Mouse (Mus musculus) Patski (cell line): Measurements from ENCODE around the gene Mblac1. TPM values are rescaled to one million over a fixed set of nuclear protein-coding genes. Genes with fewer than 3 reads are reported as not detected.

ENCODE experiments used
- ATAC-seq: fragments of 100-300 bp; one replicate; pipeline ENCODE4 v1.8.0; 2021
- CTCF ChIA-PET: fragments of 350-600 bp; sonication (Branson Sonifier 250); formaldehyde crosslinking; loops from one replicate; lab custom pipeline; 2022; ENCODE audit warnings: inconsistent platforms; lab: Charles Lee
- POLR2A ChIA-PET: fragments of 350-600 bp; sonication (Branson Sonifier 250); formaldehyde crosslinking; loops from one replicate; lab custom pipeline; 2022; ENCODE audit warnings: antibody characterized with exemption, inconsistent platforms; lab: Charles Lee
- DNase-seq: peaks from one replicate; pipeline ENCODE4 v3.0.0-alpha.2; 2011; ENCODE audit warnings: low read depth, low spot score
- H3K27me3 ChIP-seq: fragments of 371-371 bp; one replicate; pipeline ENCODE4 v1.5.1; 2021
- CTCF ChIP-seq: fragments of 100-300 bp; IDR thresholded peaks from one replicate; pipeline ENCODE4 v1.5.1; 2021
- in situ Hi-C: fragments of 300-500 bp; cut with MboI; formaldehyde crosslinking; loops from 3 replicates; pipeline ENCODE4 v1.11.1; 2018; ENCODE audit warnings: low pct_unique_long_range_greater_than_20kb, mixed read lengths
- polyA plus RNA-seq: library from polyadenylated mRNA; unstranded; gene quantifications from one replicate; pipeline ENCODE4 v1.2.3, GENCODE M21; 2021

Mblac1 gene
- 11.4 TPM for polyA plus RNA-seq

DNA sequence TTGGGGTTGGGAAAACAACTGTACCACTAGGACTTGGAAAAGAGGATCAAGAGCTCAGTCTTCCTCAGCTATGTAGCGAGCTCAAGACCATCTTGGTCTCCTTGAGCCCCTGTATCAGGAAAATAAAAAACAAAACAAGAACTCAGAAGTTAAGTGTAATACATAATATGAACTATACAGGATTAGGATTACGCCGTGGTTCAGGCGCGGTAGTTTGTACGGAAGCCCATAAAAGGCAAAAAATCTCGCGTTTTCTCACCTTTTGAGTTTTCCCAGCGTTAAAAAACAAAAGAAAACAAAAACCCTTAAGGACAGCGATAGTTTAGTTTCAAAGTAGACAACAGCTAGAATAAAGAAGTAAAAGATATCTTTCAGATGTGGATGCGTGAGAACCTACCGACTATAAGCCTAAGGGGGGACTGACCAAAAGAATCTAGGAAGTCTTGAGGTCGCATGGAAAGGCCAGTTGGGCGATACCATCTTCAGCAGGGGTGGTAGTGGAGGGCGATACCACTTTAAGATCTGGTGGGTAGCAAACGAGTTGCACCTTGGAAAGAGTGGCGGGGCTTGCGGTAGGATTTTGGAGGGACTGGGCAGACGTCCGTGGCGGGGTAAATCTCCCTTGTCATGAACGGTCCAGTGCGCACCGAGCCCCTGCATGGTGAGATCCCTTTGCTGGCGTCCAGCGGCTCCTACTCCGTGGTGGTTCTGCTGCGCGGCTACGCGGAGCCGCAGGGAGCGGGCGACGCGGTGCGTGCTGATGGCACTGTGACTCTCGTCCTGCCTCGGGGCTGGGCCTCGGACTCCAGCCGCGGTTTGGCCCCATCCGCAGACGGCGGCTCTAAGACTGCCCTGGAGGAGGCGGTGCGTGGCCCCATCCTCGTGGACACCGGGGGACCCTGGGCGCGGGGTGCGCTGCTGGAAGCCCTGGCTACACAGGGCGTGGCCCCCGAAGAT lies at the start of gene Mblac1:
Mblac1 (plus strand) TSS at position 544 of the 957 bp plus-strand sequence.
- POLR2A ChIA-PET = no interaction called here
- in situ Hi-C loops = no loop called here
- H3K27me3 ChIP-seq = no peaks in the 10 kb centered on the region
- DNase-seq (peak; percentile 87), ATAC-seq (peak; percentile 72)
- TF ChIP-seq CTCF = no peak
- CTCF ChIA-PET = interaction anchor here (1.0 to 1.5 kb wide), 4 partner anchors 12 to 109 kb away, joined by 3 to 4 read pairs (median 3); partner anchors contain the start of gene Zkscan1

DNA sequence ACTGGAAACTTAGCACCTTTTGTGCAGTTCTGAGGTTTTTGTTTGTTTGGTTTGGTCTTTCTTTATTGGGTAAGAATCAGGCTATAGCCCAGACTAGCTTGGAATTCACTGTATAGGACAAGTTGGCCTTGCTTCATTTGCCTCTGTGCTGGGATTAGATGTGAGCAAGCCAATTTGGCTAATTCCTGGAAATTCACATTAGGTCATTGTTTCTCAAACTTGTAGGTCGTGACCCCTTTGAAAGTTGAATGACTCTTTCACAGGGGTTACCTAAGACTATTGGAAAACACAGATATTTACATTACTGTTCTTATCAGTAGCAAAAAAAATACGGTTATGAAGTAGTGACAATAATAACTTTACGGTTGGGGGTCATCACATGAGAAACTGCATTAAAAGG lies 39.7 kb upstream of the Mblac1 start:
- DNase-seq (no peak), ATAC-seq (no peak)
- no peak for TF ChIP-seq CTCF
- H3K27me3 ChIP-seq = no peaks in the 10 kb centered on the region
- POLR2A ChIA-PET = interaction anchor here (0.6 to 1.0 kb wide), 2 partner anchors 12 to 14 kb away, joined by 3 read pairs; no protein-coding TSS in a partner anchor
- in situ Hi-C loops = no loop called here
- CTCF ChIA-PET = interaction anchor here (1.0 to 1.7 kb wide), 3 partner anchors 12 to 67 kb away, joined by 3 to 6 read pairs (median 5); no protein-coding TSS in a partner anchor

- no peaks in the 10 kb centered on the region for H3K27me3 ChIP-seq
- peak; percentile 93 for TF ChIP-seq CTCF
- DNase-seq = peak; percentile 94
- ATAC-seq = peak; percentile 88
- in situ Hi-C loops = no loop called here
- CTCF ChIA-PET = interaction anchor here (1.0 to 1.7 kb wide), 5 partner anchors 11 to 68 kb away, joined by 3 to 6 read pairs (median 5); no protein-coding TSS in a partner anchor
- POLR2A ChIA-PET = interaction anchor here (0.6 to 1.0 kb wide), 4 partner anchors 11 to 247 kb away, joined by 3 read pairs; no protein-coding TSS in a partner anchor
Measured at GRCm38 (mm10) chr5:138155443-138155976, 38.6 kb upstream of the Mblac1 start, which contains the start of gene Zfp113. TSS of gene Zfp113 (minus strand) at chr5:138155744.

GRCm38 (mm10) chr5:138160224-138160762 lies 33.8 kb upstream of the Mblac1 start:
- no peaks in the 10 kb centered on the region for H3K27me3 ChIP-seq
- CTCF ChIA-PET = interaction anchor here (1.1 to 1.8 kb wide), 2 partner anchors 10 to 64 kb away, joined by 3 to 6 read pairs; no protein-coding TSS in a partner anchor
- POLR2A ChIA-PET = interaction anchor here (3.4 kb wide), 1 partner anchor 10 kb away, joined by 14 read pairs; no protein-coding TSS in a partner anchor
- in situ Hi-C loops = loop anchor here (10.0 kb wide), 1 partner anchor 375 kb away; the partner anchor contains the start of genes Mepce and Zcwpw1
- TF ChIP-seq CTCF = no peak
- no peak for ATAC-seq
- no peak for DNase-seq

- peak; percentile 87 for ATAC-seq
- in situ Hi-C loops = loop anchor here (10.0 kb wide), 1 partner anchor 376 kb away; the partner anchor contains the start of genes Mepce and Zcwpw1
- no peaks in the 10 kb centered on the region for H3K27me3 ChIP-seq
- no peak for DNase-seq
- ChIA-PET POLR2A (interaction anchor here (3.4 kb wide), 1 partner anchor 9 kb away, joined by 14 read pairs; no protein-coding TSS in a partner anchor), CTCF (interaction anchor here (1.1 to 1.8 kb wide), 2 partner anchors 9 to 65 kb away, joined by 3 to 6 read pairs; no protein-coding TSS in a partner anchor)
- no peak for TF ChIP-seq CTCF
Measured at GRCm38 (mm10) chr5:138160842-138161665, 33.1 kb upstream of the Mblac1 start, which contains the start of gene Cops6. TSS of gene Cops6 (plus strand) at chr5:138161071.

GRCm38 (mm10) chr5:138163046-138163445 lies 31.1 kb upstream of the Mblac1 start:
- CTCF ChIA-PET = no interaction called here
- ATAC-seq = no peak
- in situ Hi-C loops = loop anchor here (10.0 kb wide), 1 partner anchor 378 kb away; the partner anchor contains the start of genes Mepce and Zcwpw1

DNA sequence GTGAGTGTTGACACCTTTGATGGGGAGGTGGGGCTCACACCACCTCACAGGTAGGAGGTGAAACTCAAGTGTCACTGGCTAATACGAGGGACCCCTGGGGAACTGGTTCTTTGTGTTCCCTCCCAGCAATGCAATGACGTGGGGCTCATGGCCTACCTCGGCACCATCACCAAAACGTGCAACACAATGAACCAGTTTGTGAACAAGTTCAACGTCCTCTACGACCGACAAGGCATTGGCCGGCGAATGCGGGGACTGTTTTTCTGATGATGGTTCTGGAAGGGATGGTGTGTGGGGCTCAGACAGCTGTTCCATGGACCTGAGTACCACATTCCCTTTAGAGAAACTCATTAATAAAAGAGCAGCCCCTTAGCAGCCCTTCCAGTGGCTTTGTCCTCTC lies 30.5 kb upstream of the Mblac1 start:
- ChIA-PET POLR2A (no interaction called here), CTCF (no interaction called here)
- in situ Hi-C loops = loop anchor here (10.0 kb wide), 1 partner anchor 379 kb away; the partner anchor contains the start of genes Mepce and Zcwpw1
- no peak for TF ChIP-seq CTCF
- DNase-seq (no peak), ATAC-seq (no peak)
- no peaks in the 10 kb centered on the region for H3K27me3 ChIP-seq

More at GRCm38 (mm10) chr5:138163046-138163445, 31.1 kb upstream of the Mblac1 start:
- POLR2A ChIA-PET = interaction anchor here (1.7 to 3.4 kb wide), 2 partner anchors 7 to 18 kb away, joined by 3 to 14 read pairs; no protein-coding TSS in a partner anchor
- TF ChIP-seq CTCF = no peak
- no peak for DNase-seq
- no peaks in the 10 kb centered on the region for H3K27me3 ChIP-seq

GRCm38 (mm10) chr5:138165594-138165993 lies 28.5 kb upstream of the Mblac1 start:
- H3K27me3 ChIP-seq = no peaks in the 10 kb centered on the region
- DNase-seq = no peak
- ChIA-PET POLR2A (interaction anchor here (0.6 kb wide), 1 partner anchor 79 kb away, joined by 5 read pairs; no protein-coding TSS in a partner anchor), CTCF (no interaction called here)
- no peak for TF ChIP-seq CTCF
- no peak for ATAC-seq
- in situ Hi-C loops = loop anchor here (10.0 kb wide), 1 partner anchor 381 kb away; the partner anchor contains the start of genes Mepce and Zcwpw1
